Mouse (Mus musculus) spleen, adult 2 months (tissue): ENCODE measurements around the gene Anks1.

Experiments
- CTCF ChIP-seq: fragments of 200-500 bp; IDR thresholded peaks from 2 replicates; pipeline ENCODE4 v1.5.1; 2011; ENCODE audit warnings: mild to moderate bottlenecking, inconsistent platforms; ENCODE audit not compliant: insufficient read depth, insufficient read length, insufficient replicate concordance; ENCODE audit errors: extremely low read depth
- POLR2A ChIP-seq: fragments of 200-500 bp; IDR thresholded peaks from 2 replicates; pipeline ENCODE4 v1.6.1; 2011; ENCODE audit warnings: low read depth, low read length, inconsistent platforms

DNA sequence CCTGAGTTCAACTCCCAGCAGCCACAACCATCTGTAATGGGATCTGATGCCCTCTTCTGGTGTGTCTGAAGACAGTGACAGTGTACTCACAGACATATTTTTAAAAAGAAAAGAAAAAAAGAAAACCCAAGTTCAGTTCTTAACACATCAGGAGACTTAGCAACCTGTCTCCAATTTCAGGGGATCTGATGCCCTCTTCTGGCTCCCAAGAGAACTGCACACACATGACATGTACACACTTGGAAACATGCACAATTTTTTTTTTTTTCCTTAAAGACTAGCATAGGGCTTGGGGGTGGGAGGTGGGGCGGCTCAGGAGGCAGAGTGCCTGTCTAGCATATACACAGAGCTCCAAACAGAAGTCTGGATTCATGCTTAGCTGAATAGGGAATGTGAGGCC is 191.6 kb downstream of the Anks1 start:
- TF ChIP-seq CTCF (no peak), POLR2A (no peak)
